Mouse (Mus musculus) liver, adult 10 weeks (tissue): Measurements from ENCODE around the gene Pnpla7. TPM values are rescaled to one million over a fixed set of nuclear protein-coding genes. Genes with fewer than 3 reads are reported as not detected.

Experiments
- polyA plus RNA-seq: library from polyadenylated mRNA; stranded (reverse); fragments of 350-450 nt; fragmentation: Illumina TruSeq; extraction: RNeasy Lipid Tissue Mini Kit (QIAGEN cat#74804); gene quantifications from one replicate; pipeline ENCODE4 v1.2.3, GENCODE M21; 2014; ENCODE audit warnings: low read depth, low replicate concordance

Pnpla7 gene
- 26.6 TPM for polyA plus RNA-seq

GRCm38 (mm10) chr2:24975704-24976297 lies at the start of gene Pnpla7:
Pnpla7 (plus strand) TSS chr2:24976033.

GRCm38 (mm10) chr2:24935057-24935796 lies 40.6 kb upstream of the Pnpla7 start, which contains the start of gene Arrdc1:
Arrdc1 (minus strand) TSS chr2:24935252.

GRCm38 (mm10) chr2:24949421-24950188 lies 26.2 kb upstream of the Pnpla7 start, which contains the start of gene Zmynd19:
Zmynd19 (plus strand) TSS chr2:24949792.

GRCm38 (mm10) chr2:24962304-24963000 lies 13.4 kb upstream of the Pnpla7 start, which contains the start of gene Dph7:
Dph7 (plus strand) TSS chr2:24962400.

GRCm38 (mm10) chr2:24974906-24975703 lies 728 bp upstream of the Pnpla7 start, which contains the start of gene Mrpl41:
Mrpl41 (minus strand) TSS chr2:24975098.

GRCm38 (mm10) chr2:25054221-25055067 lies 78.6 kb downstream of the Pnpla7 start, which contains the start of gene Nsmf:
Nsmf (plus strand) TSS chr2:25054355.

GRCm38 (mm10) chr2:25080076-25080475 lies 104.2 kb downstream of the Pnpla7 start, which contains the start of gene Entpd8:
Entpd8 (plus strand) TSS chr2:25080304.

GRCm38 (mm10) chr2:25095109-25095850 lies 119.4 kb downstream of the Pnpla7 start, which contains the start of gene Noxa1:
Noxa1 (minus strand) TSS chr2:25095149.

Other genes starting within 250 kb of the Pnpla7 start
- not detected for gene Cacna1b, start 212.9 kb upstream of the Pnpla7 start, polyA plus RNA-seq
- gene Ehmt1, start 56.4 kb upstream of the Pnpla7 start, polyA plus RNA-seq, result 7.6 TPM
- not detected for gene Arrdc1, start 40.8 kb upstream of the Pnpla7 start, polyA plus RNA-seq
- 3.2 TPM for gene Zmynd19, start 26.2 kb upstream of the Pnpla7 start, polyA plus RNA-seq
- gene Dph7, start 13.6 kb upstream of the Pnpla7 start, polyA plus RNA-seq, result 1.9 TPM
- gene Mrpl41, start 935 bp upstream of the Pnpla7 start, polyA plus RNA-seq, result 22.5 TPM
- 16.6 TPM for gene Nsmf, start 78.3 kb downstream of the Pnpla7 start, polyA plus RNA-seq
- 33.1 TPM for gene Entpd8, start 104.3 kb downstream of the Pnpla7 start, polyA plus RNA-seq
- gene Noxa1, start 119.1 kb downstream of the Pnpla7 start, polyA plus RNA-seq, result not detected
- 0.61 TPM for gene Nrarp, start 204.7 kb downstream of the Pnpla7 start, polyA plus RNA-seq
- 0.56 TPM for gene Tor4a, start 220.9 kb downstream of the Pnpla7 start, polyA plus RNA-seq
- 4.3 TPM for gene Nelfb, start 235.5 kb downstream of the Pnpla7 start, polyA plus RNA-seq
- gene Stpg3, start 238.6 kb downstream of the Pnpla7 start, polyA plus RNA-seq, result not detected
- not detected for gene Fam166a, start 242.7 kb downstream of the Pnpla7 start, polyA plus RNA-seq
- gene Tubb4b, start 248.7 kb downstream of the Pnpla7 start, polyA plus RNA-seq, result 31.1 TPM